Mouse (Mus musculus): ENCODE data around the gene Clmn.

- TF ChIP-seq CTCF (IDR thresholded peaks at IDR 0.05; ENCODE audit: control insufficient read depth, insufficient read depth, insufficient read length) (no peak), MAX (IDR thresholded peaks at IDR 0.05) (no peak), MYOD1 (IDR thresholded peaks at IDR 0.05; ENCODE audit: control insufficient read depth, insufficient read length, low read depth) (no peak), USF1 (IDR thresholded peaks at IDR 0.05; ENCODE audit: low read depth) (no peak), CEBPB (IDR thresholded peaks at IDR 0.05; ENCODE audit: low read depth) (no peak), MYOG (IDR thresholded peaks at IDR 0.05; ENCODE audit: control insufficient read depth, extremely low read depth, insufficient read length) (no peak), FOSL1 (IDR thresholded peaks at IDR 0.05; ENCODE audit: insufficient read depth, low read length, poor library complexity, severe bottlenecking) (no peak)
Measured at GRCm38 (mm10) chr12:104880367-104880766, 15.5 kb upstream of the Clmn start.
